Mouse (Mus musculus) adrenal gland (tissue): Measurements from ENCODE around the gene Cox6b2.

ENCODE experiments used
- intact Hi-C: fragments of 180-260 bp; cut with DNase I; formaldehyde crosslinking; loops from one replicate; pipeline ENCODE4 v1.15.1; 2025

Cox6b2 gene

DNA sequence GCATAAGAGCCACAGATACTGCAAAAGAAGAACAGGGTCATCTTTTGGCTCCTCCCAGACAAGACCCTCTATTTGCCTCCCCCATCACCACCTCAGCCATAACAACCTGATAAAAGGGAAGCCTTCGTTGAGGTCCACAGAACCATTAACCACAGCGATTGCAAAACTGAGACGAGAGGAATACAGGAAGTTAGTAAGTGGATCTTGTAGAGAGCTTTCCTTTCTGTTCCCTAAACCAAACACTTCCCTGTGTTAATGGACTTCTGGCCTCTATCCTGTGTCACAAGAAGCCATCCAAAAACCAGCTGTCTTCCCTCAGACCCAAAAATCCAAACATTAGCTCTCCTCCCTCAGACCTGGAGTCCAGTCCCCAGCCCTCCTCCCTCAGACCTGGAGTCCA lies 28.5 kb downstream of the Cox6b2 start:
- intact Hi-C loops: no loop called here

DNA sequence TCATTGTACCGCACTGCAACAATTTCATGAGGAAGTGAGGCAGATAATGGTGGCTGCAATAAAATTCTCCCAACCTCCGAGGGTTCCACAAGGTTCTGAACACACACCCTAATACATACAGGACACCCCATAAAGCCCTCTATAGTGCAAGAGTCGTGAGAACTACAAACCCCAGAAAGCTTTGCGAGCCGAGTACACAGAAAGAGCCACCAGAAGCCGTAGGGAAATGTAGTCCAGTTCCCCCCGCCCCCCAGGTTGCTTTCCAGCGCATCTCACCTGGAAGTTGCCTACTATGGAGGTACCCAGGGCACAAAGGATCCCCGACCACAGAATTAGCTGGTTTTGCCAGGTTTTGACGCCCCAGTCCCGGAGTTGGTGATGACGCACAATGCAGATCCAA lies 29.4 kb downstream of the Cox6b2 start:
- intact Hi-C loops: no loop called here

DNA sequence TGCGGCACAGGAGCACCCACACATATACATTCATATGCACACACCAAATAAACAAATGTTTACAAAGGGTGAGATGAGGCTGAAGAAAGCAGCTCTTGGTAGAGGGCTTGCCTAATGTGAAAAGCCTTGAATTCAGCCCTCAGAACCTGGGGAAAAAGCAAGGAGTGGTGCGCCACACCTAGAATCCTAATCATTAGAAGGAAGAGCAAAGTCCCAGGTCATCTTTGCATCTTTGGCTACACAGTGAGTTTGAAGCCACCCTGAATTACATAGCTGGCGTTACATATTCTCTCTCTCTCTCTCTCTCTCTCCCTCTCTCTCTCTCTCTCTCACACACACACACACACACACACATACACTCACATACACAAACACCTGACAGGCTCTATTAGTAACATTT lies 33.6 kb downstream of the Cox6b2 start:
- intact Hi-C loops: no loop called here

DNA sequence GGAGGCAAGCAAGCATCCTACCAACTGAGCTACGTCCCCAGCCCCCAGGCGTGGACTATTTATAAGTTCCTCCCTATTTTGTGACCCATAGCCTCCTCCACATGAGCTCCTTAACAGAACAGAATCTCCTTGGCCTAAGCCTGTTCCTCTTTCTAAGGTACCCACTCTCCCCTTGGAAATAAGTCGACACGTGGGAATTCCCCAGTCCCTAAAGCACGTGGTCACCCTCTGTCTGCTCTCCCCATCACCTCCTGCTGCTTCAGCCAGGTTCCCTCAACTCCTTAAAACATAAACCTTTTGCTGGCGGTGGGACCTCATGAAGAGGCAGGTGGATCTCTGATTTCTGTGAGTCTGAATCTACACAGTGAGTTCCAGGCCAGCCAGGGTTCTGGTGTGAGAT lies 35.9 kb downstream of the Cox6b2 start:
- intact Hi-C loops: no loop called here

DNA sequence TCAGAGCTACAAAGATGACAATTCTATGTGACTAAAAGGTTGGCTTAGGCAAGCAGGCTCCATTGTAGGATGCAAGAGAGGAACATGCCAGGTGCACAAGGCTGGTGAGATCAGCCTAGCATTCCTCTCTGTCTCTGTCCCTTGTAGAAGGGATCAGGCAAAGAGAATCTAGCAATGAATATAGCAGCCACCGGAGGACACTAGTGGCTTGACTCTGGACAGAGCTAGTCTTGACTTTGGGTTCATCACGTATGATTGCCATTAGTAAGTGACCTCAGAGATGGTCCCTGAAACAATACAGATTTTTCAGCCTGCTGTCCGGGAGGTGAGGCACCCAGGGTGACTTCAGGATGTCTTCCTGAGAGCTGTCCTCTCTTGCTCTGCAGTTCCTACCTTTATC lies 40.3 kb downstream of the Cox6b2 start:
- intact Hi-C loops: loop anchor here (5.0 kb wide), 1 partner anchor 80 kb away; the partner anchor contains the start of gene Rpl28

- intact Hi-C loops: no loop called here
These were observed 47.8 kb downstream of the Cox6b2 start for GRCm38 (mm10) chr7:4705098-4705497.

DNA sequence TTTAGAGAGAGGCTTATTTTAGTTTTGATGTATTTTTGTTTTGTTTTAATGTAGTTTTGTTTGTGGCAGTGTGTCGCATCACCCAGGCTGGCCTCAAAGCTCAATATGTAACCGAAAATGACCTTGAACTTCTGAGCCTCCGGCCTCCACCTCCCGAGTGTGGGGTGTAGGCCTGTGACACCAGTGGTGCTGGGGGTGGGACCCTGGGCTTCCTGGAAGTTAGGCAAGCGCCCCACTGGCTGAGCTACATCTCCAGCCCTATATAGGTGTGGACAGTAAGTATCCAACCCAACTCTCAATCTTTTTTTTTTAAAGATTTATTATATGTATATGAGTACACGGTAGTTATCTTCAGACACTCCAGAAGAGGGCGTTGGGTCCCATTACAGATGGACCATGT lies 49.7 kb downstream of the Cox6b2 start:
- intact Hi-C loops: loop anchor here (5.0 kb wide), 1 partner anchor 86 kb away; no protein-coding TSS in a partner anchor

GRCm38 (mm10) chr7:4702334-4702733 lies 50.6 kb downstream of the Cox6b2 start:
- intact Hi-C loops: loop anchor here (5.0 kb wide), 1 partner anchor 85 kb away; no protein-coding TSS in a partner anchor
